Mouse (Mus musculus): ENCODE data around the gene Slamf9. TPM values are rescaled to one million over a fixed set of nuclear protein-coding genes. Genes with fewer than 3 reads are reported as not detected.

Gene Slamf9
- polyA plus RNA-seq, 1 experiment, result 13.1 TPM

GRCm38 (mm10) chr1:172433012-172433850 lies 41.9 kb upstream of the Slamf9 start:
- H3K4me3 ChIP-seq (ENCODE audit: control insufficient read depth, low read depth, low read length), result no peak overlapping the region
- H3K36me3 ChIP-seq (ENCODE audit: control insufficient read depth, insufficient read depth, low read length), result no peaks in the 10 kb centered on the region
- H3K4me1 ChIP-seq (ENCODE audit: control insufficient read depth, insufficient read depth, low read length), result 0 out of 2 replicates have a peak, but pooled peaks cover 3% of the 10 kb centered on the region
- H3K27me3 ChIP-seq (ENCODE audit: control insufficient read depth, insufficient read depth, low read length), result no peaks in the 10 kb centered on the region
- TF ChIP-seq POLR2A (IDR thresholded peaks at IDR 0.05; ENCODE audit: control insufficient read depth, low read depth, low read length) (no peak), CTCF (IDR thresholded peaks at IDR 0.05; ENCODE audit: control insufficient read depth, insufficient read depth, insufficient replicate concordance, low read depth, low read length) (no peak)
- H3K27ac ChIP-seq (ENCODE audit: control insufficient read depth, insufficient read depth, low read depth, low read length), result no peak overlapping the region

DNA sequence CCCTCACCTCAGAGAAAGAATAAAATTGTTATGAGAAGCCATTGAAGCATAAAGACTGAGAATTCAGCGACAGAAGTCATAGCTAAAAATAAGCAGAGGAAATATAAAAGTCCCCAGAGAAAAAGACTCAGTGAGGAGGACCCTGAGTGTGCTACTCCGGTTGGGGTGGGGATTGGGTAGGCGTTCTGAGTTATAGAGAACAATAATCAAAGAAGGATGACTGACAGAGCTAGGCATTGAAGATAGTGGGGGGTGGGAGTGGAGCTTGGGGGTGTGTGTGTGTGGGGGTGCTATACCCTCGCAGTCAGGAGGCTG lies 41.4 kb upstream of the Slamf9 start:
- Histone ChIP-seq H3K4me1 (ENCODE audit: control insufficient read depth, insufficient read depth, low read length) (0 out of 2 replicates have a peak, but pooled peaks cover 3% of the 10 kb centered on the region), H3K27me3 (ENCODE audit: control insufficient read depth, insufficient read depth, low read length) (no peaks in the 10 kb centered on the region), H3K4me3 (ENCODE audit: control insufficient read depth, low read depth, low read length) (no peak overlapping the region), H3K27ac (ENCODE audit: control insufficient read depth, insufficient read depth, low read depth, low read length) (no peak overlapping the region), H3K36me3 (ENCODE audit: control insufficient read depth, insufficient read depth, low read length) (no peaks in the 10 kb centered on the region)
- TF ChIP-seq CTCF (IDR thresholded peaks at IDR 0.05; ENCODE audit: control insufficient read depth, insufficient read depth, insufficient replicate concordance, low read depth, low read length), result no peak
- TF ChIP-seq POLR2A (IDR thresholded peaks at IDR 0.05; ENCODE audit: control insufficient read depth, low read depth, low read length), result no peak

- H3K27ac ChIP-seq (ENCODE audit: control insufficient read depth, insufficient read depth, low read depth, low read length), result no peak overlapping the region
- no peaks in the 10 kb centered on the region for H3K27me3 ChIP-seq (ENCODE audit: control insufficient read depth, insufficient read depth, low read length)
- no peaks in the 10 kb centered on the region for H3K36me3 ChIP-seq (ENCODE audit: control insufficient read depth, insufficient read depth, low read length)
- TF ChIP-seq CTCF (IDR thresholded peaks at IDR 0.05; ENCODE audit: control insufficient read depth, insufficient read depth, insufficient replicate concordance, low read depth, low read length) (no peak), POLR2A (IDR thresholded peaks at IDR 0.05; ENCODE audit: control insufficient read depth, low read depth, low read length) (no peak)
- H3K4me3 ChIP-seq (ENCODE audit: control insufficient read depth, low read depth, low read length), result no peak overlapping the region
- H3K4me1 ChIP-seq (ENCODE audit: control insufficient read depth, insufficient read depth, low read length), result 0 out of 2 replicates have a peak, but pooled peaks cover 3% of the 10 kb centered on the region
Measured at GRCm38 (mm10) chr1:172436785-172437184, 38.4 kb upstream of the Slamf9 start.

GRCm38 (mm10) chr1:172438621-172439020 lies 36.5 kb upstream of the Slamf9 start:
- Histone ChIP-seq H3K4me1 (ENCODE audit: control insufficient read depth, insufficient read depth, low read length) (0 out of 2 replicates have a peak, but pooled peaks cover 3% of the 10 kb centered on the region), H3K27me3 (ENCODE audit: control insufficient read depth, insufficient read depth, low read length) (no peaks in the 10 kb centered on the region), H3K27ac (ENCODE audit: control insufficient read depth, insufficient read depth, low read depth, low read length) (no peak overlapping the region), H3K4me3 (ENCODE audit: control insufficient read depth, low read depth, low read length) (no peak overlapping the region), H3K36me3 (ENCODE audit: control insufficient read depth, insufficient read depth, low read length) (no peaks in the 10 kb centered on the region)
- TF ChIP-seq CTCF (IDR thresholded peaks at IDR 0.05; ENCODE audit: control insufficient read depth, insufficient read depth, insufficient replicate concordance, low read depth, low read length) (no peak), POLR2A (IDR thresholded peaks at IDR 0.05; ENCODE audit: control insufficient read depth, low read depth, low read length) (no peak)

DNA sequence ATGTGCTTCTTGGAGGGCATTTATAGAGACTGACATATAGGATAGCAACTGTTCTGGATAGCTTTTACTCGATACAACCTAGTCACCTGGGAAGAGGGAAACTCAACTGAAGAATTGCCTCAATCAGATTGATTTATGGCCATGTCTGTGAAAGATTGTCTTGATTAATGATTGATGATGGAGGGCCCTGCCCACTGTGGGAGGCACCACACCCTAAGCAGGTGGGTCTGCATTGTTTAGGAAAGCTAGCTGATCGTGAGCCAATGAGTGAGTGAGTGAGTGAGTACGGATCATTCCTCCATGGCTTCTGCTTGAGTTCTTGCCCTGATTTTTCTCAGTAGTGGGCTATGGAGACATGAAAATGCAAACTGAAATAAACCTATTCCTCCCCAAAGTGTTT lies 34.6 kb upstream of the Slamf9 start:
- H3K4me3 ChIP-seq (ENCODE audit: control insufficient read depth, low read depth, low read length), result no peak overlapping the region
- H3K4me1 ChIP-seq (ENCODE audit: control insufficient read depth, insufficient read depth, low read length), result no peaks in the 10 kb centered on the region
- H3K36me3 ChIP-seq (ENCODE audit: control insufficient read depth, insufficient read depth, low read length), result no peaks in the 10 kb centered on the region
- H3K27me3 ChIP-seq (ENCODE audit: control insufficient read depth, insufficient read depth, low read length), result no peaks in the 10 kb centered on the region
- TF ChIP-seq POLR2A (IDR thresholded peaks at IDR 0.05; ENCODE audit: control insufficient read depth, low read depth, low read length), result no peak
- no peak for TF ChIP-seq CTCF (IDR thresholded peaks at IDR 0.05; ENCODE audit: control insufficient read depth, insufficient read depth, insufficient replicate concordance, low read depth, low read length)
- no peak overlapping the region for H3K27ac ChIP-seq (ENCODE audit: control insufficient read depth, insufficient read depth, low read depth, low read length)

- Histone ChIP-seq H3K4me1 (ENCODE audit: control insufficient read depth, insufficient read depth, low read length) (no peaks in the 10 kb centered on the region), H3K27ac (ENCODE audit: control insufficient read depth, insufficient read depth, low read depth, low read length) (no peak overlapping the region)
Measured at GRCm38 (mm10) chr1:172441935-172442445, 33.2 kb upstream of the Slamf9 start.

DNA sequence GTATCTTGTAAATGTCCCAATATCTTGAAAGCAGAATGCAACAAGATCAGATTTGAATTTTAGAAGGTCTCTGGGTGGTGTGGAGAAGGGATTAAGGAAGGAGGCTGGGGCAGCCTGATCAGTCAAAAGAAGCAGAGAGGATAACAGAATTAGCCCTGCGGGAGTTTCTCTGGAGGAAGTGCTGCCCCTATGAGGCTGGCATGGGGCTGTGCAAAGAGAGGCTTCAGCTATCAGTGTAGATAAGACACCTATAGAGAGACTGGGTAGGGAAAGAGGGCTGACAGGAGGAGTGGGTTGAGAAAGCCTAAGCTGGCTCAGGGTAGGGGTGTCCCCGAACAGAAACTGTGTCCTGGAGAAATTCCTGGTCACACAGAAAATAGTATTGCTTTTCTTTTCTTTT lies 24.9 kb upstream of the Slamf9 start:
- H3K36me3 ChIP-seq (ENCODE audit: control insufficient read depth, insufficient read depth, low read length), result no peaks in the 10 kb centered on the region
- H3K4me3 ChIP-seq (ENCODE audit: control insufficient read depth, low read depth, low read length), result no peak overlapping the region
- H3K27me3 ChIP-seq (ENCODE audit: control insufficient read depth, insufficient read depth, low read length), result no peaks in the 10 kb centered on the region
- no peak overlapping the region for H3K27ac ChIP-seq (ENCODE audit: control insufficient read depth, insufficient read depth, low read depth, low read length)
- H3K4me1 ChIP-seq (ENCODE audit: control insufficient read depth, insufficient read depth, low read length), result peaks cover 6% of the 10 kb centered on the region
- TF ChIP-seq CTCF (IDR thresholded peaks at IDR 0.05; ENCODE audit: control insufficient read depth, insufficient read depth, insufficient replicate concordance, low read depth, low read length) (no peak), POLR2A (IDR thresholded peaks at IDR 0.05; ENCODE audit: control insufficient read depth, low read depth, low read length) (no peak)

More at GRCm38 (mm10) chr1:172441935-172442445, 33.2 kb upstream of the Slamf9 start:
- TF ChIP-seq CTCF (IDR thresholded peaks at IDR 0.05; ENCODE audit: control insufficient read depth, insufficient read depth, insufficient replicate concordance, low read depth, low read length) (no peak), POLR2A (IDR thresholded peaks at IDR 0.05; ENCODE audit: control insufficient read depth, low read depth, low read length) (no peak)
- Histone ChIP-seq H3K36me3 (ENCODE audit: control insufficient read depth, insufficient read depth, low read length) (no peaks in the 10 kb centered on the region), H3K27me3 (ENCODE audit: control insufficient read depth, insufficient read depth, low read length) (no peaks in the 10 kb centered on the region), H3K4me3 (ENCODE audit: control insufficient read depth, low read depth, low read length) (no peak overlapping the region)
